Mouse (Mus musculus) ovary, adult 18-20 months (tissue): ENCODE data around the gene Nlrp6.
"Not testable (repeated sequence)": the region's sequence is repeated elsewhere in the genome, so short reads cannot be mapped to it uniquely, and the experiment has no call there.

ENCODE experiments used
- DNase-seq: peaks from one replicate; pipeline ENCODE4 v3.0.0; 2022; ENCODE audit warnings: low spot score, mixed read lengths

Gene Nlrp6

DNA sequence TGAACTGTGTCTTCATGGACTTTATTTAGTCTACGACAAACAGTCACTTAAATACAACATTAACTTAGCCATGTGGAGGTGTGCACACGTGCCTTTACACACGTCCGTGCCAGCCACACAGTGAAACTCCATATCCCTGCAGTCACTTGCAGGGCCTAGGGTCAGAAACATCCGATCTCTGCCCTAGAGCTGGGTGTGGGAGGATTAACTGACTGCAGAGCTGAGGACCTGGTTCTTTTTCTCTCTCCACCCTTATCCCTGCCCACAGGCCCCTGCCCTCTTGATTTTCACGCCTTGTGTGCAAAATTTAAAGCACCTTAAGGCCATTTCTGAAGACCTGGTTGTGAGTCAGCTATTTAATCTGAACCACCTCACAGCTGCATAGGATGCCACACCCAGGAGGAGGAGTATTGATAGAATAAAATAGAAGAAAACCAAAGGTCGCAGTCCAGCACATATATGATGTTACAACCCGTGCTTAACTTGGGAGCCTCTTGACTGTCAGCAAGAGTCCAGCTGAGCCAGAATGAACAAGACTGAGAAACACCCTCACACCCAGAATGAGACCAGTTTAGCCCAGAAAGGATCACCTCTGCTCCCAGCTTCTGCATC is at the start of gene Nlrp6:
Nlrp6 (plus strand) TSS at position 485 of the 612 bp plus-strand sequence.
- DNase-seq = no peak

DNA sequence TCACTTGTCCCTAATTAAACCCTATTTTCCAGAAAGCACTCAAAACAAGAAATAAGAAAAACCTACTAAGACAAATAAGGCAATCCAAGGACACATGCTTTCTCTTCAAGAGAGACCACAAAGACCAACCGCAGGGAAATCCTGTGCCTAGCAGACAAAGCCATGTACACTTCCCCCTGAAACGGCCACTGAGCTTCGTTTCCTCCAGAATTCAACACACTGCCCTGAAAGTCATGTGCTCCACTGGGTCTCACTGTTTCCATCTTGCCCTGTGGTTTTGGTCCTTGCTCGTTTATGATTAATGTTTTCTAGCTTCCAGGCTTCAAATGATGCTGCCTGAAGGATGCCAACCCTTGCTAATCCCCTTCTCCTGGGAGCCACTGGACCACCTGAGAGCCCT is 46.5 kb upstream of the Nlrp6 start:
- DNase-seq = no peak

- no peak for DNase-seq
These were observed 43.3 kb upstream of the Nlrp6 start for GRCm38 (mm10) chr7:140877364-140877763.

- no peak for DNase-seq
These were observed 41.3 kb upstream of the Nlrp6 start for GRCm38 (mm10) chr7:140879355-140879754.

GRCm38 (mm10) chr7:140880419-140880818 is 40.3 kb upstream of the Nlrp6 start:
- DNase-seq = no peak

GRCm38 (mm10) chr7:140880865-140881515 is 39.7 kb upstream of the Nlrp6 start:
- no peak for DNase-seq

- peak; percentile 88 for DNase-seq
These were observed 38.8 kb upstream of the Nlrp6 start, which contains the start of the genes Psmd13 and Sirt3 for GRCm38 (mm10) chr7:140881696-140882468. Gene Psmd13, plus strand, starts transcription at chr7:140881968. Gene Sirt3, minus strand, starts transcription at chr7:140882309.

DNA sequence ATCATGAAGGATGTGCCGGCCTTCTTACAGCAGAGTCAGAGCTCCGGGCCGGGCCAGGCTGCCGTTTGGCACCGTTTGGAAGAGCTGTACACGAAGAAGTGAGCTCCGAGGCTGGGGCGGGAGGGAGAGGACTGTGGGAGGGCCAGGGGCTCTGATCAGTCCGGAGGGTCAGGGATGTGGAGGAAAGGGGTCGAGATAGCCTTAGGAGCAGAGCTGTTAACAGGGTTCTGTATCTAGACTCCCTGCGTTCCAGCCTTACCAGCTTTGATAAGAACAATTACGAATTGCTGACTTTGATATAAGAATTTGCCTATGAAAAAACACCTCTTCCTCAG is 38.3 kb upstream of the Nlrp6 start:
- DNase-seq = no peak

DNA sequence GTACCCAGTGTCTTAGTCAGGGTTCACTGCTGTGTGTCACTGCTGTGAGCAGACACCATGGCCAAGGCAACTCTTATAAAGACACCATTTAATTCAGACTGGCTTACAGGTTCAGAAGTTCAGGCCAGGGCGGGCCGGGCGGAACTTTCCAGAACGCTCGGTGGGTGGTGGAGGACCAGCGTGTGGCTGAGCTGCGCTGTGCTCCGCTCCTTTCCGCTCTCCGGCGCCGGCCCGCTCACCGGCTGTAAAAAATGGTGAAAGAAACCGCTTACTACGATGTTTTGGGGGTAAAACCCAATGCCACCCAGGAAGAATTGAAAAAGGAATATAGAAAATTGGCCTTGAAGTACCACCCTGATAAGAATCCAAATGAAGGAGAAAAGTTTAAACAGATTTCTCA is 30.1 kb upstream of the Nlrp6 start:
- DNase-seq = not testable (repeated sequence)

- no peak for DNase-seq
These were observed 26.7 kb upstream of the Nlrp6 start for GRCm38 (mm10) chr7:140894031-140894430.

- DNase-seq = no peak
These were observed 26.1 kb upstream of the Nlrp6 start for GRCm38 (mm10) chr7:140894611-140895010.

GRCm38 (mm10) chr7:140897863-140898262 is 22.8 kb upstream of the Nlrp6 start:
- DNase-seq = no peak

GRCm38 (mm10) chr7:140899121-140899520 is 21.6 kb upstream of the Nlrp6 start:
- no peak for DNase-seq

- no peak for DNase-seq
These were observed 20.5 kb upstream of the Nlrp6 start, which contains the start of gene Cox8b for GRCm38 (mm10) chr7:140900220-140900619. Gene Cox8b, minus strand, starts transcription at chr7:140900446.

- no peak for DNase-seq
These were observed 18.4 kb upstream of the Nlrp6 start for GRCm38 (mm10) chr7:140902036-140902875.

DNA sequence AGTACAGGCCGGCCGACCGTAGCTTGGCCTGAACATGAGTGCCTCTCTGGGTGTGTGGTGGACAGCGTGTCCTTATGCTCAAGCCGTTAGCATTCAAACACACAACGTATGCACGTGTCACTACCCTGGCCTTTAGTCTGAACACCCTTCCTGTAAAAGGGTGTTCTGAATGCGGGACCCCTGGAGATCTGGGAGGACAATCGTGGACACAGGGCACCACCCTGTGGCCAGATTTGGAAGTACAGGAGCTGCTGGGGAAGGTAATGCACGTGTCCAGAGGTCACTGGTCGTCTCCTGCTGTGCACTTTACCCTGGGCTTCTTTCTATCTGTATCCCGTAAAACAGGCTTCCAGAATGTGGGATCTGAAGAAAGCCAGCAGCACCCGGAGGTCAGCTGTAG is 17.5 kb upstream of the Nlrp6 start:
- peak; percentile 34 for DNase-seq

DNA sequence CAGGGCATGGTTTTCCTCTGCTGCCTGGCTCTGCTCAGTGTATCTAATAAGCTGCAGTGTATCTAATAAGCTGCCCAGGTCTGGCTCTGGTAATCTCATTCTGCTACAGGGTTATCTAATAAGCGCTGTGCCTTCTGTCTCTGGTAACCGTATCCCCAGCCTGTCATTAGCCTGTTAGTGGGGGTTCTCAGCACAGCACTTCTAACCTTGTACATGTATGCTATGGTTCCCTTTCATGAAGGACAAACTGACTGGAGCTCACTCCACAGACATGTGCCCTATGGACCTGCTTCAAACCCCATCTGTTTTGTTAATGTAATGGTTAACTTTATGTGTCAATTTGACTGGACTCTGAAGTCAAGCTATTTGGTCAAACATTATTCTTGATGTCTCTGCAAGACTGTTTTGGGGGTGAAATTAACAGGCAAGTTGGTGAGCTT is 15.0 kb upstream of the Nlrp6 start:
- no peak for DNase-seq

GRCm38 (mm10) chr7:140907131-140907530 is 13.6 kb upstream of the Nlrp6 start:
- peak; percentile 35 for DNase-seq

- no peak for DNase-seq
These were observed 13.0 kb upstream of the Nlrp6 start for GRCm38 (mm10) chr7:140907697-140908096.

- no peak for DNase-seq
These were observed 12.5 kb upstream of the Nlrp6 start for GRCm38 (mm10) chr7:140908181-140908580.

- DNase-seq = peak; percentile 64
These were observed 12.0 kb upstream of the Nlrp6 start for GRCm38 (mm10) chr7:140908634-140909107.

DNA sequence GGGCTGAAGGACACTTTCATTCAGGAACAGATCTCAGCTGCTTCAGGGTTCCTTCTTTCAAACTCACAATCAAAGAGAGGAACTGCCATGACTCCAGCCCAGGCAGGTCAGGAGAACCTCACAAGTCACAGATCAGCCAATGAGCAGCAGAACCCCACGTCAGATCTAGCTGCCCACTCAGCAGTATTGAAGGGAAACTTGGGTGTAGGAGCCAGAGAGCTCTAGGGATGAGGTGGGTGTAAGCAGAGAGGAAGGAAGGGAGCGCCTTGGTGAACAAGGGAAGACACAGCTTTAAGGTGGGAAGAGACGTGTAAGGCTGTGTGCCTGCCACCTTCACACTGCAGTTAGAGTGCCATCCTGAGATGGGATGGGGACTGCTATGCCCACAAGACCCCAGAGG is 8.4 kb upstream of the Nlrp6 start:
- no peak for DNase-seq
